Mouse (Mus musculus) midbrain, embryonic 14.5 days (tissue): ENCODE results near the gene C2cd2l. TPM values are rescaled to one million over a fixed set of nuclear protein-coding genes. Genes with fewer than 3 reads are reported as not detected.
A peak's percentile ranks its signal among the peaks of the same experiment; 100 is the strongest.
"Not testable (repeated sequence)": the region's sequence is repeated elsewhere in the genome, so short reads cannot be mapped to it uniquely, and the experiment has no call there.

ENCODE experiments used
- ATAC-seq: fragments of 200-750 bp; cut with Nextera tagmentation; 2 replicates; pipeline ENCODE4 v1.8.0; 2017; ENCODE audit warnings: moderate number of reproducible peaks, moderate library complexity; ENCODE audit not compliant: low FRiP score, low TSS enrichment
- DNase-seq: peaks from one replicate; pipeline ENCODE4 v3.0.0-alpha.2; 2015
- H3K27ac ChIP-seq: fragments of 300-500 bp; sonication (generic); replicated peaks from 2 replicates; pipeline ENCODE4 v1.5.1; 2014; ENCODE audit warnings: mild to moderate bottlenecking, low read depth, low read length, moderate library complexity
- H3K27me3 ChIP-seq: fragments of 300-500 bp; sonication (generic); 2 replicates; pipeline ENCODE4 v1.6.1; 2014; ENCODE audit warnings: low read length, control low read depth, mixed read lengths; ENCODE audit not compliant: control insufficient read depth, insufficient read depth
- H3K36me3 ChIP-seq: fragments of 300-500 bp; sonication (generic); 2 replicates; pipeline ENCODE4 v1.6.1; 2014; ENCODE audit warnings: low read length, control low read depth; ENCODE audit not compliant: control insufficient read depth, insufficient read depth
- H3K4me1 ChIP-seq: fragments of 300-500 bp; sonication (generic); 2 replicates; pipeline ENCODE4 v1.6.1; 2014; ENCODE audit warnings: mild to moderate bottlenecking, antibody characterized with exemption, low read length, control low read depth; ENCODE audit not compliant: control insufficient read depth, insufficient read depth
- H3K4me2 ChIP-seq: fragments of 300-500 bp; sonication (generic); 2 replicates; pipeline ENCODE4 v1.6.1; 2014; ENCODE audit warnings: mild to moderate bottlenecking, low read length, moderate library complexity
- H3K4me3 ChIP-seq: fragments of 300-500 bp; sonication (generic); replicated peaks from 2 replicates; pipeline ENCODE4 v1.5.1; 2014; ENCODE audit warnings: low read depth, low read length
- H3K9ac ChIP-seq: fragments of 300-500 bp; sonication (generic); replicated peaks from 2 replicates; pipeline ENCODE4 v1.6.1; 2014; ENCODE audit warnings: mild to moderate bottlenecking, low read length, moderate library complexity
- H3K9me3 ChIP-seq: fragments of 300-500 bp; sonication (generic); 2 replicates; pipeline ENCODE4 v1.6.1; 2016; ENCODE audit warnings: low read length, control low read depth, mixed read lengths; ENCODE audit not compliant: control insufficient read depth
- WGBS: fragments of 180-500 bp; shearing (Covaris S2); extraction: QIAGEN DNeasy Blood & Tissue Kit; methylation state at CpG from one replicate; pipeline ENCODE4 v1.1.7; 2014; 5-methylcytosine and 5-hydroxymethylcytosine counted together
- polyA plus RNA-seq: library from polyadenylated mRNA; unstranded; fragments of >200 nt; fragmentation: Nextera tagmentation; extraction: Ambion mirVana; gene quantifications from 2 replicates; pipeline ENCODE4 v1.2.1, GENCODE M21; 2014

C2cd2l gene
- polyA plus RNA-seq, 1 experiment from 2014 or later = 25.2 TPM

- H3K27me3 ChIP-seq = no peaks in the 10 kb centered on the region
- no peak overlapping the region for H3K9ac ChIP-seq
- WGBS = 96% methylated on average over 5 of the region's 5 CpGs
- H3K4me3 ChIP-seq = no peak overlapping the region
- H3K9me3 ChIP-seq = no peaks in the 10 kb centered on the region
- no peak overlapping the region for H3K4me2 ChIP-seq
- ATAC-seq (no peak), DNase-seq (no peak)
- peaks cover 18% of the 10 kb centered on the region for H3K4me1 ChIP-seq
- H3K27ac ChIP-seq = no peak overlapping the region
- peaks cover 20% of the 10 kb centered on the region for H3K36me3 ChIP-seq
These were observed 21.4 kb upstream of the C2cd2l start for GRCm38 (mm10) chr9:44341487-44341886.

- H3K27ac ChIP-seq = no peak overlapping the region
- no peak overlapping the region for H3K4me2 ChIP-seq
- no peaks in the 10 kb centered on the region for H3K27me3 ChIP-seq
- no peaks in the 10 kb centered on the region for H3K9me3 ChIP-seq
- no peak for DNase-seq
- peaks cover 10% of the 10 kb centered on the region; the same call in 1 of the 2 replicates for H3K36me3 ChIP-seq
- ATAC-seq = no peak
- no peak overlapping the region for H3K9ac ChIP-seq
- 83% methylated on average over 5 of the region's 5 CpGs for WGBS
- peaks cover 19% of the 10 kb centered on the region for H3K4me1 ChIP-seq
- no peak overlapping the region for H3K4me3 ChIP-seq
These were observed 18.5 kb upstream of the C2cd2l start for GRCm38 (mm10) chr9:44338574-44338973.

- Histone ChIP-seq H3K9me3 (no peaks in the 10 kb centered on the region), H3K27ac (no peak overlapping the region), H3K4me1 (peaks cover 13% of the 10 kb centered on the region), H3K27me3 (no peaks in the 10 kb centered on the region), H3K4me2 (peak overlapping the region; percentile 94), H3K4me3 (no peak overlapping the region), H3K36me3 (peaks cover 20% of the 10 kb centered on the region), H3K9ac (no peak overlapping the region)
- no peak for DNase-seq
- no peak for ATAC-seq
- 69% methylated on average over 9 of the region's 9 CpGs for WGBS
These were observed 17.5 kb upstream of the C2cd2l start for GRCm38 (mm10) chr9:44337436-44338169.

DNA sequence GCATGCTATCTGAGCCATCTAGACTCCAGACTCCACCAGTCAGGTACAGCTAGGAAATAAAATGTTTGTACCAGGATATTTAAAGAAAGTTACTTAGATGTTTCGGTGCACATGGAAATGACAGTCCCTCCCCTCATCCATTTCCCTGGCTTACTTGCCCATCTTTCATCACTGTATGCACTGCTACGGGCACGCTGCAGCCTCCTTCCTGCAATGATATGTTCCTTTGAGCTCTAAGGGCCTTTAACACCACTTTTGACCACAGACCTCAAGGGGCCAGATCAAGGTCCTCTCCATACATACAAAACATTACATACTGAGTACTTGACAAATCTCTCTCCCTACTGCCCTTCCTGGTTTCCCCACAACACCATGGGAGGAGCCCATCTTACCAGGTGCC, 16.9 kb upstream of the C2cd2l start:
- peak overlapping the region; percentile 83; the same call in 1 of the 2 replicates for H3K4me3 ChIP-seq
- no peaks in the 10 kb centered on the region for H3K9me3 ChIP-seq
- no peak overlapping the region; the same call in 1 of the 2 replicates for H3K9ac ChIP-seq
- H3K27ac ChIP-seq = no peak overlapping the region
- H3K36me3 ChIP-seq = peaks cover 25% of the 10 kb centered on the region
- peak overlapping the region; percentile 94 for H3K4me2 ChIP-seq
- WGBS = 75% methylated on average over 3 of the region's 3 CpGs
- H3K4me1 ChIP-seq = peaks cover 13% of the 10 kb centered on the region
- H3K27me3 ChIP-seq = no peaks in the 10 kb centered on the region
- DNase-seq (no peak), ATAC-seq (no peak)

DNA sequence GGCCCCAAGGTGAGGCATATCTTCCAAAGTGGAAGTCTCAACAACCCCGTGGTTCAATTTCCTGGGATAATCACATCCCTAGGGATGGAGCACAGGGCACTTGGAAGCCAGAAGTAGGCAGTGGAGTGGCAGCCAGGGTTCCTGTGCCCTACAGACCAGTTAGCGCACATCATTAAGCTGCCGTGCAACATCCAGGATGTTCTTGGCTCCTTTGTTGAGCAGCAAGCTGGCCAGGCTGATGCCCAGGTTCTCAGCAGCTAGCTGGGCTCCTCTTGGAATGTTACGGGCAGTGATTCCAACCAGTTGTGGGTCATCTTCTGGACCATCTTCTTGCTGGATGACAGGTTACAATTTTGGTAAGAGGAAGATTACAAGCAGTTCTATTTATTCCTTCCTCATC, 16.4 kb upstream of the C2cd2l start:
- DNase-seq, H3K27me3 ChIP-seq, ATAC-seq, H3K9me3 ChIP-seq, H3K27ac ChIP-seq, H3K9ac ChIP-seq: not testable (repeated sequence)
- 30% methylated on average over 4 of the region's 4 CpGs for WGBS
- Histone ChIP-seq H3K4me2 (peak overlapping the region; percentile 94), H3K36me3 (peaks cover 28% of the 10 kb centered on the region), H3K4me3 (peak overlapping the region; percentile 83), H3K4me1 (peaks cover 13% of the 10 kb centered on the region)

DNA sequence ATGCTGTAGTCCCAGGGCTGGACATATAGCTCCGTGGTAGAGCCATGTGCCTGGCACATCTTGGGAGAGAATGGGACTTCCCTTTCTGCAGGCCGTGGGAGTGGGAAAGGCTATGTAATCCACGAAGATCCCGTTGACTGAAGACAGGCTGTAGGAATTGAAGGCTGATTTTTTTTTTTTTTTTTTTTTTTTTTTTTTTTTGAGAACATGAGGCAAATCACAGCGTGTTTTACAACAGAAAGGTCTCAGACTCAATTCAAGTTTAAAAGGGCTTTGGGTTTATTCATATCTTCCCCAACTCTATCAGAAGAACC, 16.0 kb upstream of the C2cd2l start:
- DNase-seq (peak; percentile 24), ATAC-seq (no peak)
- H3K36me3 ChIP-seq = peaks cover 31% of the 10 kb centered on the region
- 4% methylated on average over 5 of the region's 5 CpGs for WGBS
- no peaks in the 10 kb centered on the region for H3K27me3 ChIP-seq
- peak overlapping the region; percentile 94 for H3K4me2 ChIP-seq
- no peaks in the 10 kb centered on the region for H3K9me3 ChIP-seq
- peak overlapping the region; percentile 83 for H3K4me3 ChIP-seq
- peak overlapping the region; percentile 91 for H3K9ac ChIP-seq
- peaks cover 13% of the 10 kb centered on the region for H3K4me1 ChIP-seq
- peak overlapping the region; percentile 89 for H3K27ac ChIP-seq

DNA sequence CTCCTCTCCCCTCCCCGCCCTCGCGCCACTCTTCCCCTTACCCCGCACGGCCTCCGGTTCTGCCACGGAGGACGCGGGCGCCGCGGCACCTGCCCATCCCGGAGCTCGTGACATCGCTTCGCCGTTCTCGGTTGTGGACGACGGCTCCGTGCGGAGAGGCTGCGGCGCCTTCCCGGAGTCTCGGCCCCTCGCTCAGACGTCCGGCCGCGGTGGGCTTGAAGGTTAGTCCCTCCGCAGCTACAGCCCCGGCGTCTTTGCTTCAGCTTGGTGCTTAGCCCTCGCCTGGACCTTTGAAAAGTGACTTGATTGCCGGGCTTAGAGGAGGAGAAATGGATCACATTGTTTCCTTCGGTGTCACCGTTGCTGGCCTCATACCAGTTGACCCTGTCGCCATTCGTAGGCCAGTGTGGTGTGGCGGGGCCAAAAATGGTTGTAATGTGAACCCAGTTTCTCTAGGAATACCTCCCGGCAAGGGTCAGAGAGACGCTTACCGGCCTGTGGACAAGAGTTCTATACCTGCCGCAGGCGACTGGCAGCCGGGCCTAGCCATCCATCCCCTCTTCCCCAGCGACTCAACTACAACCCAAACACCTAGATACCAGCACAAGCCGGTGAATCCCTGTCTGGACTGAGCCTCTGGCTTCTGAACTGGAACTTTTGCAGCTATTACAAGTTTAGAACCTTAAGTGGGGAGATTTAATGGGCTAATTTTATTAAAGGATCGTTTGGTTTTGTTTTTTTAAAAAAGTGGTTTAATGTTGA, 15.4 kb upstream of the C2cd2l start:
- WGBS = under 1% methylated on average over 50 of the region's 50 CpGs
- ATAC-seq (no peak; the same call in 1 of the 2 replicates), DNase-seq (peak; percentile 40)
- peaks cover 13% of the 10 kb centered on the region for H3K4me1 ChIP-seq
- H3K36me3 ChIP-seq = peaks cover 32% of the 10 kb centered on the region
- H3K4me3 ChIP-seq = peak overlapping the region; percentile 83
- no peaks in the 10 kb centered on the region for H3K27me3 ChIP-seq
- peak overlapping the region; percentile 91 for H3K9ac ChIP-seq
- H3K9me3 ChIP-seq = no peaks in the 10 kb centered on the region
- H3K4me2 ChIP-seq = peak overlapping the region; percentile 94
- H3K27ac ChIP-seq = peak overlapping the region; percentile 89

GRCm38 (mm10) chr9:44334396-44335330, 14.6 kb upstream of the C2cd2l start, which contains the start of gene H2afx:
Gene H2afx (plus strand): TSS chr9:44334694.
- ATAC-seq (peak; percentile 97), DNase-seq (peak; percentile 99)
- WGBS = under 1% methylated on average over 91 of the region's 91 CpGs
- no peaks in the 10 kb centered on the region for H3K9me3 ChIP-seq
- H3K4me1 ChIP-seq = peaks cover 13% of the 10 kb centered on the region
- peak within 1 kb of the TSS; percentile 83 for H3K4me3 ChIP-seq
- peaks cover 38% of the 10 kb centered on the region for H3K36me3 ChIP-seq
- peak within 1 kb of the TSS; percentile 94 for H3K4me2 ChIP-seq
- peak within 1 kb of the TSS; percentile 91 for H3K9ac ChIP-seq
- no peaks in the 10 kb centered on the region for H3K27me3 ChIP-seq
- peak within 1 kb of the TSS; percentile 89 for H3K27ac ChIP-seq
